ENCODE assay signal across 8 mouse cellular contexts in the genomic region with DNA sequence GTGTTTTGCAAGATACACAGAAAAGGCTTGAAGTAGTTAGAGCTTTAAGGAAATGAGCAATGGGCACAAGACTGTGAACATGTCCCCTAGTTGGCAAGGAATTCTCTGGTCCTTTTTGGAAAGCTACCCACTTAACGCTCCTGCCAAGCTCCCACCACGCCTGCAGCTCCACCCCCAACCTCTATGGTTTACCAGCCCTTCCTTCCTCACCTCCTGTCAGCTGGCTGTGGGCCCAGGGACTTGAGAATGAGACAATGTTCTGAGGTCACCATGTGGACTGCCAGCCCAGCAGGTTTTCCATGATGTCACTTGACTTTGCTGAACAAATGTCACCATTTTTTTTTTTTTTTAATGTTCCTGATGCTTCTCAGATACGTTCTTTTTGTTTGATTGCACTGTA. TPM values are rescaled to one million over a fixed set of nuclear protein-coding genes. Genes with fewer than 3 reads are reported as not detected.
DNase-seq lines count a peak whose midpoint lies in the region; ATAC-seq and TF ChIP-seq lines count a peak whose summit lies in the region.

No protein-coding gene starts in this region.

- H3K4me3 ChIP-seq in kidney, embryonic 15.5 days (replicated peaks): no peak overlapping the region
- H3K4me3 ChIP-seq in lung, adult 2 months (replicated peaks; ENCODE audit: extremely low read depth, low read depth, low read length): no peak overlapping the region

- DNase-seq in kidney, adult 11 months: peak; percentile 87
- DNase-seq in adipocyte (ENCODE audit: low spot score): peak; percentile 98
- peak; percentile 44 to 84 for DNase-seq in cerebellum, postnatal 4 days (ENCODE audit: low spot score in 2 of 2)
- DNase-seq in heart, postnatal 4 days: peak; percentile 92
- DNase-seq in lung, adult 2 months: peak; percentile 79
- DNase-seq in testis, postnatal 14 days (ENCODE audit: low spot score): peak; percentile 37
- DNase-seq in thymus, postnatal 36 days: no peak

- no peak overlapping the region for H3K9ac ChIP-seq in kidney, embryonic 15.5 days

- 32% methylated on average over 3 of the region's 3 CpGs for WGBS in kidney, embryonic 15.5 days
- WGBS in lung, adult 2 months: 4% methylated on average over 3 of the region's 3 CpGs

- no peak for TF ChIP-seq CTCF in lung, adult 2 months (IDR thresholded peaks at IDR 0.05; ENCODE audit: insufficient read depth, low read length)

- no peak for ATAC-seq in kidney, embryonic 15.5 days (replicated peaks; ENCODE audit: low FRiP score)

- H3K4me1 ChIP-seq in kidney, embryonic 15.5 days: no peaks in the 10 kb centered on the region
- H3K4me1 ChIP-seq in lung, adult 2 months (ENCODE audit: control insufficient read depth, insufficient read depth, low read length): peaks cover 9% of the 10 kb centered on the region

- H3K27me3 ChIP-seq in kidney, embryonic 15.5 days: 0 out of 2 replicates have a peak, but pooled peaks cover 3% of the 10 kb centered on the region

- TF ChIP-seq POLR2A in lung, adult 2 months (IDR thresholded peaks at IDR 0.05; ENCODE audit: borderline replicate concordance, extremely low read depth, low read depth, low read length): no peak

- H3K4me2 ChIP-seq in kidney, embryonic 15.5 days: no peak overlapping the region

- H3K36me3 ChIP-seq in kidney, embryonic 15.5 days: no peaks in the 10 kb centered on the region

- H3K27ac ChIP-seq in kidney, embryonic 15.5 days: no peak overlapping the region

- no peaks in the 10 kb centered on the region for H3K9me3 ChIP-seq in kidney, embryonic 15.5 days (replicated peaks)

RNA-seq across cellular contexts. Expression of a gene that starts 19.0 kb away (rescaled TPM):
- polyA plus RNA-seq in kidney, embryonic 15.5 days (2015; fragmentation: Nextera tagmentation; extraction: Ambion mirVana): 95.3 and 100 TPM in 2 replicates
- 10 to 100 TPM; 81.9 to 89.3 TPM for total RNA-seq in heart, postnatal 4 days (2021)
- polyA plus RNA-seq in lung, adult 2 months (2012; rRNA removed): 23.9 and 27.7 TPM in 2 replicates

RNA-seq across cellular contexts. Expression of a gene that starts 27.4 kb away (rescaled TPM):
- 12.8 and 20.2 TPM in 2 replicates for polyA plus RNA-seq in kidney, embryonic 15.5 days (2015; fragmentation: Nextera tagmentation; extraction: Ambion mirVana)
- total RNA-seq in heart, postnatal 4 days (2021): 10 to 100 TPM in 1 of 2 experiments, 1 to 10 TPM in 1; 7.2 to 22.1 TPM
- polyA plus RNA-seq in lung, adult 2 months (2012; rRNA removed): 1.1 and 1.2 TPM in 2 replicates

RNA-seq across cellular contexts. Expression of a gene that starts 42.1 kb away (rescaled TPM):
- 12.3 and 14.0 TPM in 2 replicates for polyA plus RNA-seq in kidney, embryonic 15.5 days (2015; fragmentation: Nextera tagmentation; extraction: Ambion mirVana)
- 10 to 100 TPM; 36.8 to 39.4 TPM for total RNA-seq in heart, postnatal 4 days (2021)
- 33.1 and 38.8 TPM in 2 replicates for polyA plus RNA-seq in lung, adult 2 months (2012; rRNA removed)

RNA-seq across cellular contexts. Expression of a gene that starts 53.8 kb away (rescaled TPM):
- polyA plus RNA-seq in kidney, embryonic 15.5 days (2015; fragmentation: Nextera tagmentation; extraction: Ambion mirVana): 48.9 and 57.9 TPM in 2 replicates
- 10 to 100 TPM; 26.6 to 27.7 TPM for total RNA-seq in heart, postnatal 4 days (2021)
- polyA plus RNA-seq in lung, adult 2 months (2012; rRNA removed): 46.3 and 53.4 TPM in 2 replicates

RNA-seq across cellular contexts. Expression of a gene that starts 54.6 kb away (rescaled TPM):
- polyA plus RNA-seq in kidney, embryonic 15.5 days (2015; fragmentation: Nextera tagmentation; extraction: Ambion mirVana): 2.5 and 4.9 TPM in 2 replicates
- total RNA-seq in heart, postnatal 4 days (2021): 1 to 10 TPM in 1 of 2 experiments, under 1 TPM in 1; 0.50 to 1.9 TPM
- polyA plus RNA-seq in lung, adult 2 months (2012; rRNA removed): 1.9 and 2.8 TPM in 2 replicates

Comparison
In these comparisons a context has a peak if more than half of its experiments do, and no peak if none do; other contexts are left out.
1. DNase-seq: peak in kidney, adult 11 months (single experiment), adipocyte (single experiment), cerebellum, postnatal 4 days (2 of 2), heart, postnatal 4 days (single experiment), lung, adult 2 months (single experiment) and testis, postnatal 14 days (single experiment); none in thymus, postnatal 36 days (0 of 2).